ENCODE assay signal across 13 mouse cellular contexts in the genomic region with DNA sequence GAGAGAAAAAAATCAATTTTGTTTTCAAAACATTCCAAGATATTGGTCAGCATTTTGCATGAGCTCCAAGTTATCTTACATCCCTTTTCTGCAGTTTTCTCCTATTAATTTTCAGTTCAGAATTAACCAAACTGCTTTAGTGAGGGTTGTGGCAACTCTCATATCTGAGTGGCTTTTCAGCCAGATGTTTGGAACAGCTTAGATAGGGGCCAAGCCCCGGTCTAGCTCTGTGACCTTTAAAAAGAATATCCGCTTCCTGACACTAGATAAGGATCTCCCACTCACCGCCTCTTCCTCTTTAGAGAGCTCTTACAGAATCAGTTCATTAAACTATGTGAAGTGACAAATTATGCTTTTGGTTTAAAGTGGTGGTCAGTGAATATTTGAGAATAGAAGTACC. TPM values are rescaled to one million over a fixed set of nuclear protein-coding genes. Genes with fewer than 3 reads are reported as not detected.
A peak's percentile ranks its signal among the peaks of the same experiment; 100 is the strongest.
DNase-seq lines count a peak whose midpoint lies in the region; ATAC-seq and TF ChIP-seq lines count a peak whose summit lies in the region.
"Had no signal": no experiment of that assay in that cellular context is flagged by ENCODE, and none has a peak within 500 bp of the region (broad histone marks: within the 10 kb centered on the region; RNA-seq: fewer than 3 reads in every experiment).

No protein-coding gene starts in this region.

- DNase-seq in kidney, postnatal 0 days (ENCODE audit: low spot score) = peak; percentile 53
- DNase-seq in kidney, adult 18-20 months = no peak
- no peak for DNase-seq in gastrocnemius, adult 8-10 months (ENCODE audit: low spot score in 2 of 2)
- no peak for DNase-seq in layer of hippocampus, adult 11-12 months (ENCODE audit: low spot score)
- DNase-seq: forebrain, postnatal 0 days; right cerebral cortex, adult 18-20 months had no signal

- no peak for ATAC-seq in kidney, postnatal 0 days (replicated peaks; ENCODE audit: low FRiP score, low read depth)
- peak; percentile 86 for ATAC-seq in CD4-positive, CD25-positive, alpha-beta regulatory T cell, adult 4 months
- ATAC-seq in granulocyte monocyte progenitor cell, adult 5-6 weeks (replicated peaks; ENCODE audit: poor library complexity, severe bottlenecking) = peak; percentile 89
- ATAC-seq in megakaryocyte-erythroid progenitor cell, adult 5-6 weeks (replicated peaks; ENCODE audit: low FRiP score, low TSS enrichment, poor library complexity, severe bottlenecking) = peak; percentile 83
- no peak for ATAC-seq in frontal cortex, adult (ENCODE audit: low TSS enrichment)
- ATAC-seq: forebrain, postnatal 0 days had no signal

- H3K36me3 ChIP-seq in kidney, postnatal 0 days (ENCODE audit: insufficient read depth, low read length) = no peaks in the 10 kb centered on the region
- H3K36me3 ChIP-seq: embryonic facial prominence, embryonic 13.5 days; heart, embryonic 13.5 days had no signal

- no peaks in the 10 kb centered on the region for H3K4me1 ChIP-seq in kidney, postnatal 0 days (replicated peaks; ENCODE audit: insufficient read depth, low read length)

- no peaks in the 10 kb centered on the region for H3K27me3 ChIP-seq in kidney, postnatal 0 days (ENCODE audit: insufficient read depth, low read length)
- H3K27me3 ChIP-seq: embryonic facial prominence, embryonic 13.5 days; heart, embryonic 13.5 days had no signal

- 26% methylated on average over 3 of the region's 3 CpGs for WGBS in kidney, postnatal 0 days

- no peak overlapping the region for H3K9ac ChIP-seq in kidney, postnatal 0 days (ENCODE audit: low read depth, low read length)
- H3K9ac ChIP-seq: embryonic facial prominence, embryonic 13.5 days; forebrain, postnatal 0 days; heart, embryonic 13.5 days had no signal

- no peaks in the 10 kb centered on the region for H3K9me3 ChIP-seq in kidney, postnatal 0 days (replicated peaks; ENCODE audit: low read length)
- H3K9me3 ChIP-seq: embryonic facial prominence, embryonic 13.5 days; heart, embryonic 13.5 days had no signal

- H3K4me2 ChIP-seq in kidney, postnatal 0 days (ENCODE audit: low read length) = no peak overlapping the region
- H3K4me2 ChIP-seq: embryonic facial prominence, embryonic 13.5 days; heart, embryonic 13.5 days had no signal

- TF ChIP-seq CTCF in kidney, postnatal 0 days (IDR thresholded peaks at IDR 0.05; ENCODE audit: low read depth) = no peak

- no peak overlapping the region for H3K27ac ChIP-seq in kidney, postnatal 0 days
- H3K27ac ChIP-seq: embryonic facial prominence, embryonic 13.5 days; heart, embryonic 13.5 days; macrophage had no signal

- no peak overlapping the region for H3K4me3 ChIP-seq in kidney, postnatal 0 days (replicated peaks; ENCODE audit: low read depth, low read length)
- H3K4me3 ChIP-seq: embryonic facial prominence, embryonic 13.5 days; heart, embryonic 13.5 days had no signal

RNA-seq across cellular contexts. Expression of a gene that starts 50.7 kb away (rescaled TPM):
- 7.1 and 7.6 TPM in 2 replicates for polyA plus RNA-seq in kidney, postnatal 0 days (2015; fragmentation: Nextera tagmentation; extraction: Ambion mirVana)
- polyA plus RNA-seq in CD4-positive, CD25-positive, alpha-beta regulatory T cell, adult 4 months (2017; shearing (Covaris generic)) = 10 to 100 TPM; 42.2 to 42.6 TPM
- 20.9 and 30.2 TPM in 2 replicates for total RNA-seq in granulocyte monocyte progenitor cell, adult 5-6 weeks (2014; fragmentation: Nextera tagmentation)
- total RNA-seq in granulocyte monocyte progenitor cell, adult 5-6 weeks (2017) = 7.9 and 8.2 TPM in 2 replicates
- total RNA-seq in megakaryocyte-erythroid progenitor cell, adult 5-6 weeks (2014; fragmentation: Nextera tagmentation) = 19.9 and 21.9 TPM in 2 replicates
- total RNA-seq in megakaryocyte-erythroid progenitor cell, adult 5-6 weeks (2017) = 8.8 and 10.2 TPM in 2 replicates
- 10 to 100 TPM; 10.3 to 16.6 (median 13.4) TPM for total RNA-seq in gastrocnemius, adult 8-10 months (2022)

Comparison
In these comparisons a context has a peak if more than half of its experiments do, and no peak if none do; other contexts are left out.
1. ATAC-seq: peak in CD4-positive, CD25-positive, alpha-beta regulatory T cell, adult 4 months (single experiment), granulocyte monocyte progenitor cell, adult 5-6 weeks (single experiment) and megakaryocyte-erythroid progenitor cell, adult 5-6 weeks (single experiment); none in kidney, postnatal 0 days (single experiment) and frontal cortex, adult (single experiment).